Mouse (Mus musculus) naive thymus-derived CD4-positive, alpha-beta T cell, adult 2 months (primary cell): Measurements from ENCODE around the gene Gzmk.
A peak's percentile ranks its signal among the peaks of the same experiment; 100 is the strongest.

Experiments used
- DNase-seq: peaks from one replicate; pipeline ENCODE4 v3.0.0-alpha.2; 2011; ENCODE audit warnings: low read depth

Gene Gzmk

GRCm38 (mm10) chr13:113202184-113202583, 23.5 kb downstream of the Gzmk start:
- DNase-seq, result no peak

DNA sequence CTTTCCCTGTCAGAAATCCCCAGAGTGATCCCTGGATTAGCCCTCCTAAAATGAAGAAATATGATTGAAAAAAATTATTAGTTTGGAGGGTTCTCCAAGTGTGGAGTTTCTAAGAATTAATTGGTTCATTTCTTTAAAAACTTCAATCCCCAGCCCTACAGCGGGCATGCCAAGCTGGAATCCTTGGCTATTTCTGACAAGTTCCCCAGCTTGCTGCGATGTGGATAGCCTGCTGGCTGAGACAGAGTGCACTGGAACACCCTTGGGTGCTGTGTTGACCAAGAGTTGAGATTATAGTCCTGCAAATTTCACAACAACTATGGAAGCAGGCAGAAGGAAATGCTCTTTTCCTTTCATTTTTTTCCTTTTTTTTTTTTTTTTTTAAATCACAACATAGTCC, 24.1 kb downstream of the Gzmk start:
- no peak for DNase-seq

DNA sequence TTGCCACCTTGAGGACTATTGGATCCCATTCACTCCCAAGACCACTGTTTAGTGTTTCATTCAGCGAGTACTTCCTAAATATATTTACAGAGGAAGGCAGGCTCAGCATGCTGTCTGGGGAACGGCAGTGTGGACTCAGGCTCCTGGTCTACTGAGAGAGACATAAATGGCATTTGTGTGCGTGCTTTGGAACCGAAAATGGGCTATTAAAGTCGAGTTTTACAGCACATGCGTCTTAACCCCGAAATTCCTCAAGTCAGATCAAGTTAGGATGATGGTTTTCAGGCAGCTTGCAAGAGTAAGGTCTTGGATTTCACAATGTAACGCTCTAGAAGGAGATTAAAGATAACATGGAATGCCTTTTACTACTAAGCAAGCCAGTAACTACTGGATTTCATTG, 25.0 kb downstream of the Gzmk start:
- no peak for DNase-seq

- DNase-seq, result no peak
These were observed 26.4 kb downstream of the Gzmk start for GRCm38 (mm10) chr13:113199331-113199730.

DNA sequence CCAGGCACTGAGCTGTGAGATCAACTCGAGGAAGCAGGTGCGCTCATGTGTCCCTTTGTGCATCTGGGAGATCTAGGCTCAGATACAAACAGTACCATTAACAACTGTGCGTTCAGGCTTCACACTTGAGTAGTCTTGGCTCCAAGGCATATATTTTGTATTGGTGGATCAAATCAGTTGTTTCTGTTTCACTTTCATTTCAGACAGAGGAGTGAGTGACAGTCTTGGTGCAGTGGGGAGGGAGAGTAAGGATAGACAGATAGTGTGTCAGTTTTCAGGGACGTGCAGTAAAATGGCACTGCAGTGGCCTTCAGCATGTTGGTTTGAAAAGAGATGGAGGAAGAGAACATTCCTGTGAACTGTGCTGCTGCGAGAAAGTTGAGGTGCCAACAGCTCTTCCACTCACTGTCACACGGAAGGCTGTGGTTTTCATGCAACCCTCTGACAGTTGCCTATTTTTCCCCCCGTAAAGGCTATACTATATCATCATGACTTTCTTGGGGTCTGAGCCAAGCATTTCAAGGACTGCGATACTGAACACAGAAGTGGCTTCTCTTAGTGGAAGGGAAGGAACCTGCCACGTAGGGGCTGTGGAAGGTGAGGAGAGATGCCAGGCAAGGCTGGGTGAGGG, 27.7 kb downstream of the Gzmk start:
- DNase-seq, result peak; percentile 63

DNA sequence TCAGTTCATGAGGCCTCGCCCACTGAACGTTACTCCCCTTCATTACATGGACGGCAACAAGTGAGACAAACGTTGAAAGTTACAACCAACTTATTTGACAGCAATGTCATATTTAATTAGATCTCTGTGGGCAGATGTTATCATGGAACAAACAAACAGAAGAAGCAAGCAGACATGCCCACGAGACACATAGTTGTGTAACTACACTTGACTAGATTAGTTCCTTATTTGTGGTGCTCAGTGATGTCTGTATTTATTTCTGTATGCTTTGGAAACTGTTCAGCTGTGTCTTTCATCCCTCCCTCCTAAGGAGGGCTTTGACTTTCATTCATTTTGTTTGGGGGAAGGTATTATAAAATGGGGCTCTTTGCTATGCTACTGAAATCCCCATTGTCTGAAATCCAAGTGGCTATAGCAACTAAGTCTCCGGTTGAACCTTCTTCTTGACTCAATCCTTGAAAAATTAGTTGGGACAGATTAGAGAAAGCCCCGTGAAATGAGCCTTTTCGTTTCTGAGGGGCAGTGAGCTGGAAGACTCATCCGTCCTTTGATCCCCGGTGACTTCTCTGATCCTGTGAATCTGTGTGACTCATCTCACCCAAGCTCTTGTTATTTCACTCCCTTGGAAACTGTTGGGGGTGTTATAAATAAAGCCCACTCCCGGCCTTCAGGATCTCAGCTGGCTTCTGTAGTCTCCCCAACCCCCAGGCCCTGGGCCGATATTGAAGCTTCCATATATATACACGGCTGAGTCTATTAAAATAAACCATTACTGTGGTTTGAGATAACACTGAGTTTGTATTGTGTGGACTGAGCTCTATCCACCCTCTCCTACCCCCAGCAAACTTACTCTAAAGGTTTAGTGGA, 28.7 kb downstream of the Gzmk start:
- DNase-seq, result no peak

- no peak for DNase-seq
These were observed 42.0 kb downstream of the Gzmk start for GRCm38 (mm10) chr13:113183720-113184119.

DNA sequence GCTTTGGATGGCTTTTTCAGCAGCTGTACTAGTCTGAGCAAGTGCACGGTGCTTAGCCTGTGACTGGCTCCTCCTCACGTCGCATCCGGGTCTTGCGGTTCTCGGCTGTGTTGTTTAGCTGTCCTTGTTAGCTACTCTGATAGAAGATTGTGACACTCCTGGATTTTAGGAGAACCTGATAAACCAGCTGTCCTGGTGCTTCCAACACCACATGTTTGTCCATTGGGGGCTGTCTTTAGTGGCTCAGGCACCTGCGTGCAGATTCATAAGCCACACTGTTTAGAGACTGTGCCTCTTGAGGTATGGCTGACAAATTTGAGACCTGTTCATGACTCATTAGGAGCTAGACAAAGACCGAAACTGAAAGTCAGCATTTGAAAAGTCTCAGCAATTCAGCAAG, 42.4 kb downstream of the Gzmk start:
- DNase-seq, result no peak

- no peak for DNase-seq
These were observed 51.5 kb downstream of the Gzmk start for GRCm38 (mm10) chr13:113174162-113174561.

DNA sequence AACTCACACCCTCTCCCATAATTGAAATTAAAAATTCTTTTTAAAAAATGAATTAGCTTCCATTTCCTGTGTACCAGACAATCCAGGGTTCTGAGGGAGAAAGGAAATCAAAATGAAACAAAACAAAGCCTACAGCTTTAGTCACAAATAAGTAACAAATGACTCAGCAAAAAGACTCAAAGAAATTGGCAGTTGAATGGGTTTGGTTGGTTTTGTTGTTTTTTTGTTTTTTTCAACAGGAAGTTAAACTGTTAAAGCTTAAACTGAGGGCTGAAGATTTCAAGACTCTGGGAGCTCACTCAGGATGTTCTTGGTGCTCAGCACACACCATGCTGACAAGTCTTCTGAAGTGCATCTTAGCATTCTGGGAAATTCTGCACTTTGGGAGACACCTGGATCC, 55.5 kb downstream of the Gzmk start:
- no peak for DNase-seq

- DNase-seq, result no peak
These were observed 57.6 kb downstream of the Gzmk start for GRCm38 (mm10) chr13:113168018-113168534.

DNA sequence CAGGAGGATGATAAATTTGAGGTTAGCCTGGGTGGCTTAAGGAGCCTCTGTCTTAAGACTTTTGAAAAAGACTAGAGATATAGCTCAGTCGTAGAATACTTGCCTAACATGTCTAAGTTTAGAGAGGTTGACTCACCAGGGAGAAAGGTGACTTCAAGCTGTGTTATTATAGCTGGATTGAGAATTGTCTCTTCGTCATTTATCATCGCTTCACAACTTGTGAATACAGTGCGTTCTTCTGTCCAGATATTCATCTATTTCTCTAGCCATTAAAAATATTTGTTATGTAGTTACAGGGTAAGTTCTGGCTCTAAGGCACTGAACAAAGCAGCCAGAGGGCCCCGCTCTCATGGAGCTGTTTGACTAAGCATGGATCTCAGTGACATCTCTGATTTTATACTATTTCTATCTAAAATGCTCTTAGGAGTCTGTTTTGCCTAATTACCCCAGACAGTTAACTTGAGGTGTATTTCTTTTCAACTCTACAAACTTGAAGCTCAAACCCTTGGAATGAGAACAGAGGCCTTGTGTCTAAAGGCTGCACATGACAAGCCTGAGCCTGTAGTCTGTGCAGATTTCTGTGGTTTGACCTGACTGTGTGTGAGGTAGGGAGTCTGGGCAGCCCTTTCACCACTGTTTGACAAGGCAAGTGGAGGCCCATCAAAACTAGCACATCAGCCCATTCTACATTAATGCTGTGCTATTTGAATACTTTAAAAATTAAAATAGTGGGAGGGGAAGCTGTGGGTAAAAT, 61.3 kb downstream of the Gzmk start:
- DNase-seq, result no peak

DNA sequence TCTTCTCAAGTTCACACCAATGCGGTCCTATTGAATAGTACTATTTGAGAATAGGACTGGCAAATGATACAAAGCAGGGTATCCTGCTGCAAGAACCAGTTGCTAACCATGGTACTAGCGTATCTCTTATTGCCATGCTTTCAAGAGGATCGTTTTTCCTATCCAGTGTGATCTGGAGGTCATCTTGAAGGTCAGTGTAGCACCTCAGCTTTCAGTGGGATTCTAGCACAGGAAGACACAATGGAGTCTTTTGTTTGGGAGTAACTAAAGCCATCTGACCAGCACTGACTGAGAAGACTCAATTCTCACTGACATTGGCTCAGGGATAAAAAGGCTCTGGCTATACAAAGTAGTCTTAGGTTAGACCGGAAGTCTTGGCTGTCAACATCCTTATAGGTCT, 74.2 kb downstream of the Gzmk start:
- no peak for DNase-seq

DNA sequence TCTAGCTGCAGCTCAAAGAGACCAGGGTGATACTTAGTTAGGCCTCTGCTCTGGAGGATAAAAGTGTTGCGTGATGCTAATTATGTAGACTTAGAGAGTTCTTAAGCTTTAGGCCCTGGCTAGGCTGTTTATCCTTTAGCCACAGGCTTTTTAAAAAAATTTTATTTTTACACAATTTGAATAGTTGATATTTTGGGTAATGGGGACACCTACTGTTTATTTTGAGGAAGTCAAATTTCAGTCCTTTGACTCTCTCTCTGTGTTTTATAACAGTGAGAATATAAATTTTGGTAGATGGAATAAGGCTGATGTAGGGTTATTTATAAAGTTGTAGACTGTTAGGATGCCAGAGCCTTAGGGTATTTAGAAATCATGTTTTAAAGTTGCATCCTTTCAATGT, 86.1 kb downstream of the Gzmk start:
- DNase-seq, result no peak

DNA sequence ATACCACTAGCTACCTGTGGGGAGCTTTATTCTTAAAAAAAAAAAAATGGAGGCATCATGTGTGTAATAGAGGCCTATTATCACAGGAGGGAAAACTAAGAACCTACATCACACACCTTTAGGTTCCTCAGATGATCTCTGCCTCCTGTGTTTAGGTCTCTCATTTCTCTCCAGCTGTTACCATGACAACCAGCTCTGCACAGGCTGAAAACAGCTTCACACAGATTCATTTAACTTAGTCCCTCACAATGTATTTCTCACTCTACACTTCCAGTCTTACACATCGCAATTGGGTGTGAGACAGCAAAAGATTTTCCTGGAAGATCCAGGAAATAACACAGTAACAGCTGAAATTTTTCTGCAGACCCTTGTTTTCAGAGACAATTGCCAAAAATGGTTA, 95.7 kb downstream of the Gzmk start:
- no peak for DNase-seq
